Mouse (Mus musculus): ENCODE results near the gene Gm14295. TPM values are rescaled to one million over a fixed set of nuclear protein-coding genes. Genes with fewer than 3 reads are reported as not detected.

Gene Gm14295
- 2.2 TPM for polyA plus RNA-seq (2017; shearing (Covaris generic))

GRCm38 (mm10) chr2:176798312-176798711 lies at the start of gene Gm14295:
Gm14295 (plus strand) TSS chr2:176798612.

GRCm38 (mm10) chr2:176830840-176831239 lies 32.4 kb downstream of the Gm14295 start, which contains the start of gene Gm14408:
Gm14408 (plus strand) TSS chr2:176831140.

Other genes starting within 250 kb of the Gm14295 start
- gene Gm14308, start 162.3 kb upstream of the Gm14295 start, polyA plus RNA-seq (2017; shearing (Covaris generic)): 6.0 TPM
- gene Zfp973, start 128.1 kb upstream of the Gm14295 start, polyA plus RNA-seq (2017; shearing (Covaris generic)): 3.5 TPM
- 5.7 TPM for gene Gm14305, start 90.3 kb upstream of the Gm14295 start, polyA plus RNA-seq (2017; shearing (Covaris generic))
- not detected for gene Gm14408, start 32.5 kb downstream of the Gm14295 start, polyA plus RNA-seq (2017; shearing (Covaris generic))
- gene Gm14296, start 129.2 kb downstream of the Gm14295 start, polyA plus RNA-seq (2017; shearing (Covaris generic)): 1.8 TPM
- 1.1 TPM for gene Gm14419, start 202.3 kb downstream of the Gm14295 start, polyA plus RNA-seq (2017; shearing (Covaris generic))